Mouse (Mus musculus) lung, postnatal 14 days (tissue): ENCODE results near the gene Gm11437.
A peak's percentile ranks its signal among the peaks of the same experiment; 100 is the strongest.

Source experiments
- DNase-seq: peaks from one replicate; pipeline ENCODE4 v3.0.0; 2021

Gm11437 gene

GRCm38 (mm10) chr11:84136453-84136852 is 30.8 kb downstream of the Gm11437 start:
- DNase-seq: no peak

- DNase-seq: no peak
Measured at GRCm38 (mm10) chr11:84134331-84134860, 32.9 kb downstream of the Gm11437 start.

- no peak for DNase-seq
Measured at GRCm38 (mm10) chr11:84129799-84130185, 37.5 kb downstream of the Gm11437 start.

GRCm38 (mm10) chr11:84128943-84129798 is 38.1 kb downstream of the Gm11437 start, which contains the start of the genes Tada2a and Acaca:
Tada2a (minus strand) TSS chr11:84129600.
Acaca (plus strand) TSS chr11:84129672.
- DNase-seq: peak; percentile 79

- no peak for DNase-seq
Measured at GRCm38 (mm10) chr11:84127977-84128376, 39.3 kb downstream of the Gm11437 start.

GRCm38 (mm10) chr11:84121051-84121956 is 46.0 kb downstream of the Gm11437 start:
- DNase-seq: no peak

- DNase-seq: no peak
Measured at GRCm38 (mm10) chr11:84117431-84117830, 49.8 kb downstream of the Gm11437 start.

- DNase-seq: no peak
Measured at GRCm38 (mm10) chr11:84116221-84116620, 51.1 kb downstream of the Gm11437 start.

GRCm38 (mm10) chr11:84115646-84116045 is 51.6 kb downstream of the Gm11437 start:
- DNase-seq: no peak

GRCm38 (mm10) chr11:84113623-84114022 is 53.7 kb downstream of the Gm11437 start:
- no peak for DNase-seq

GRCm38 (mm10) chr11:84107137-84107536 is 60.1 kb downstream of the Gm11437 start:
- no peak for DNase-seq

- no peak for DNase-seq
Measured at GRCm38 (mm10) chr11:84104036-84104435, 63.2 kb downstream of the Gm11437 start.

GRCm38 (mm10) chr11:84101182-84101581 is 66.1 kb downstream of the Gm11437 start:
- no peak for DNase-seq
